Mouse (Mus musculus): ENCODE measurements at regions not wholly inside any gene's neighbourhood (a gene's known extent, or its start where the extent isn't known, plus 50 kb on each side); places are given as distances from the start of the nearest gene placed in this dataset.

- no peak for DNase-seq
Observed at GRCm38 (mm10) chr8:90192856-90193255, 155.3 kb downstream of the Tox3 start.

GRCm38 (mm10) chr8:90182807-90183206 is 165.3 kb downstream of the Tox3 start:
- DNase-seq = no peak

- DNase-seq = no peak
Observed at GRCm38 (mm10) chr8:90176771-90177170, 171.4 kb downstream of the Tox3 start.

GRCm38 (mm10) chr8:90176335-90176734 is 171.8 kb downstream of the Tox3 start:
- no peak for DNase-seq

- DNase-seq = no peak
Observed at GRCm38 (mm10) chr8:90166639-90167038, 181.5 kb downstream of the Tox3 start.

- no peak for DNase-seq
Observed at GRCm38 (mm10) chr8:90151477-90151876, 196.7 kb downstream of the Tox3 start.

GRCm38 (mm10) chr8:90149903-90150302 is 198.2 kb downstream of the Tox3 start:
- DNase-seq = no peak

- DNase-seq = no peak
Observed at GRCm38 (mm10) chr8:90134626-90135025, 213.5 kb downstream of the Tox3 start.

GRCm38 (mm10) chr8:90130704-90131267 is 217.4 kb downstream of the Tox3 start:
- no peak for DNase-seq

GRCm38 (mm10) chr8:90125426-90125825 is 222.7 kb downstream of the Tox3 start:
- no peak for DNase-seq

GRCm38 (mm10) chr8:90123101-90123500 is 225.0 kb downstream of the Tox3 start:
- DNase-seq = no peak

- no peak for DNase-seq
Observed at GRCm38 (mm10) chr8:90121935-90122334, 226.2 kb downstream of the Tox3 start.

GRCm38 (mm10) chr8:90121017-90121416 is 227.1 kb downstream of the Tox3 start:
- no peak for DNase-seq

- DNase-seq = no peak
Observed at GRCm38 (mm10) chr8:90115436-90115835, 232.7 kb downstream of the Tox3 start.

GRCm38 (mm10) chr8:90100509-90100908 is 247.6 kb downstream of the Tox3 start:
- no peak for DNase-seq

- no peak for DNase-seq
Observed at GRCm38 (mm10) chr8:90082630-90083029, 265.5 kb downstream of the Tox3 start.

GRCm38 (mm10) chr8:90076381-90076780 is 271.8 kb downstream of the Tox3 start:
- DNase-seq = no peak

- DNase-seq = no peak
Observed at GRCm38 (mm10) chr8:90075796-90076195, 272.3 kb downstream of the Tox3 start.

- no peak for DNase-seq
Observed at GRCm38 (mm10) chr8:90070006-90070405, 278.1 kb downstream of the Tox3 start.

- DNase-seq = no peak
Observed at GRCm38 (mm10) chr8:90069411-90069993, 278.6 kb downstream of the Tox3 start.

GRCm38 (mm10) chr8:90068441-90068840 is 279.7 kb downstream of the Tox3 start:
- no peak for DNase-seq

- DNase-seq = no peak
Observed at GRCm38 (mm10) chr8:90064381-90064780, 283.8 kb downstream of the Tox3 start.

GRCm38 (mm10) chr8:90063291-90063690 is 284.9 kb downstream of the Tox3 start:
- DNase-seq = no peak

GRCm38 (mm10) chr8:90058631-90059166 is 289.4 kb downstream of the Tox3 start:
- DNase-seq = no peak

- DNase-seq = no peak
Observed at GRCm38 (mm10) chr8:90056331-90056730, 291.8 kb downstream of the Tox3 start.

Data from thymus, postnatal 25 days (tissue).